Mouse (Mus musculus) lung, adult 2 months (tissue): ENCODE results near the gene Aloxe3.
A peak's percentile ranks its signal among the peaks of the same experiment; 100 is the strongest.

Experiments
- CTCF ChIP-seq: fragments of 200-500 bp; IDR thresholded peaks from 2 replicates; pipeline ENCODE4 v1.5.1; 2011; ENCODE audit warnings: mild to moderate bottlenecking, low read length, control low read depth; ENCODE audit not compliant: insufficient read depth
- POLR2A ChIP-seq: fragments of 200-500 bp; IDR thresholded peaks from 2 replicates; pipeline ENCODE4 v1.6.1; 2011; ENCODE audit warnings: low read depth, mild to moderate bottlenecking, control low read depth, low read length, borderline replicate concordance; ENCODE audit errors: extremely low read depth

DNA sequence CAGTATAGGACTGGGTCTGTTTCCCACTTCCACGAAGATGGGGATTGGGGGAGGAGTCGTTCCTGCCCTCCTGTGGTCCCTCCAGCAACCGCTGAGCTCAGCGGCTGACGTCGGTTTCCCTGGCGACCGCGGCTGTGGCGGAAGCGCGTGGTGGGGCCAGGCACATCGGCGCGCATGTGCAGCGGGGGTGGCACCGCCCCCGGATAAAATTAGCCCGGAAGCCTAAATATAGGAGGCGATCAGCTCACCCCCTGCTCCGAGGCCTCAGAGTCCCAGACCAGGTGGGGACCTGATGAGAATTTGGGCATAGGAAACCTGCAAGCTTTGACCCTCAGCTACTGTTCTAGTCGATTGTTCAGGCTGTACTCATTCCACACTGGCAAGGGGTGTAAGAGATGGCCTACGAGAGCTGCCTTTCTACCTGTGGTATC is 25.8 kb upstream of the Aloxe3 start:
- TF ChIP-seq CTCF (no peak), POLR2A (peak; percentile 71; the same call in 1 of the 2 replicates)
